Mouse (Mus musculus) MEL (cell line): ENCODE measurements around the gene Top1.

ENCODE experiments used
- CTCF ChIP-seq, 3 experiments: IDR thresholded peaks in 2 of 3; conservative IDR thresholded peaks in 1 of 3; 2 replicates each; pipeline ENCODE4 v1.5.1; 2011 to 2012; ENCODE audit warnings: low read length in 3 of 3, low read depth in 2 of 3, mild to moderate bottlenecking in 2 of 3, improper control_type of control experiment in 1 of 3, inconsistent platforms in 1 of 3, mixed read lengths in 1 of 3, moderate library complexity in 1 of 3; ENCODE audit not compliant: control insufficient read depth in 1 of 3, insufficient read depth in 1 of 3, poor library complexity in 1 of 3, severe bottlenecking in 1 of 3
- EP300 ChIP-seq, 2 experiments: IDR thresholded peaks; 2 replicates each; pipeline ENCODE4 v1.6.1; 2011; ENCODE audit warnings: improper control_type of control experiment in 2 of 2, low read length in 2 of 2, low read depth in 1 of 2, mild to moderate bottlenecking in 1 of 2
- GABPA ChIP-seq: IDR thresholded peaks from 2 replicates; pipeline ENCODE4 v1.6.1; 2012; ENCODE audit warnings: low read depth, mild to moderate bottlenecking, inconsistent platforms, low read length, improper control_type of control experiment, moderate library complexity
- GATA1 ChIP-seq: IDR thresholded peaks from 2 replicates; pipeline ENCODE4 v1.6.1; 2011; ENCODE audit warnings: low read depth, low read length, improper control_type of control experiment
- HCFC1 ChIP-seq: IDR thresholded peaks from 2 replicates; pipeline ENCODE4 v1.6.1; 2012; ENCODE audit warnings: low read depth, mild to moderate bottlenecking, inconsistent platforms, low read length, improper control_type of control experiment, moderate library complexity
- MAFK ChIP-seq: IDR thresholded peaks from 2 replicates; pipeline ENCODE4 v1.6.1; 2011; ENCODE audit warnings: low read depth, mild to moderate bottlenecking, low read length, improper control_type of control experiment, borderline replicate concordance
- TCF12 ChIP-seq: IDR thresholded peaks from 2 replicates; pipeline ENCODE4 v1.6.1; 2014; ENCODE audit warnings: low read depth, mild to moderate bottlenecking, inconsistent platforms, low read length, improper control_type of control experiment, moderate library complexity

DNA sequence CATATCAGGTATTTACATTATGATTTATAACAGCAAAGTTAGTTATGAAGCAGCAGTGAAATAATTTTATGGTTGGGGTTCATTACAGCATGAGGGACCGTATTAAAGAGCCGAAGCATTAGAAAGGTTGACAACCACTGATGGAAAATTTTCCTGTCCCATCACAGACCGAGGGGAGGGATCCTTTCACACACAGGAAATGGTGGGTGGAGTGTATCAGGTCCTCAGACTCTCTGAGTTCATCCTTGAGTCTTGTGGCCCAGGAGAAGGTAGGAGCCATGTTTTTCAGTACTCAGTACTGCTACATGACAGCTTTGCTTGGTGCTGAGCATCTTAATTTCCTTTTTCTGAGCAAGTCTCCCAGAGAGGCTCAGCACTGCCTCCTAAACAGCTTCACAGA lies 118.1 kb downstream of the Top1 start:
- TF ChIP-seq GABPA = no peak
- no peak for TF ChIP-seq HCFC1
- no peak for TF ChIP-seq CTCF (IDR thresholded peaks at IDR 0.05 in 2 of 3, conservative IDR thresholded peaks at IDR 0.05 in 1 of 3; ENCODE audit: control insufficient read depth in 1 of 3, insufficient read depth in 1 of 3, low read depth in 2 of 3, low read length in 3 of 3, poor library complexity in 1 of 3, severe bottlenecking in 1 of 3)
- TF ChIP-seq TCF12 = no peak
- TF ChIP-seq EP300 (IDR thresholded peaks at IDR 0.05; ENCODE audit: low read depth in 1 of 2, low read length in 2 of 2) = no peak
- no peak for TF ChIP-seq MAFK
- no peak for TF ChIP-seq GATA1
